Mouse (Mus musculus) thymus, postnatal 10 days (tissue): Measurements from ENCODE around the gene Npr3.

Source experiments
- DNase-seq, 2 experiments: peaks; one replicate each; pipeline ENCODE4 v3.0.0; 2021; ENCODE audit warnings: low spot score in 2 of 2

Gene Npr3

DNA sequence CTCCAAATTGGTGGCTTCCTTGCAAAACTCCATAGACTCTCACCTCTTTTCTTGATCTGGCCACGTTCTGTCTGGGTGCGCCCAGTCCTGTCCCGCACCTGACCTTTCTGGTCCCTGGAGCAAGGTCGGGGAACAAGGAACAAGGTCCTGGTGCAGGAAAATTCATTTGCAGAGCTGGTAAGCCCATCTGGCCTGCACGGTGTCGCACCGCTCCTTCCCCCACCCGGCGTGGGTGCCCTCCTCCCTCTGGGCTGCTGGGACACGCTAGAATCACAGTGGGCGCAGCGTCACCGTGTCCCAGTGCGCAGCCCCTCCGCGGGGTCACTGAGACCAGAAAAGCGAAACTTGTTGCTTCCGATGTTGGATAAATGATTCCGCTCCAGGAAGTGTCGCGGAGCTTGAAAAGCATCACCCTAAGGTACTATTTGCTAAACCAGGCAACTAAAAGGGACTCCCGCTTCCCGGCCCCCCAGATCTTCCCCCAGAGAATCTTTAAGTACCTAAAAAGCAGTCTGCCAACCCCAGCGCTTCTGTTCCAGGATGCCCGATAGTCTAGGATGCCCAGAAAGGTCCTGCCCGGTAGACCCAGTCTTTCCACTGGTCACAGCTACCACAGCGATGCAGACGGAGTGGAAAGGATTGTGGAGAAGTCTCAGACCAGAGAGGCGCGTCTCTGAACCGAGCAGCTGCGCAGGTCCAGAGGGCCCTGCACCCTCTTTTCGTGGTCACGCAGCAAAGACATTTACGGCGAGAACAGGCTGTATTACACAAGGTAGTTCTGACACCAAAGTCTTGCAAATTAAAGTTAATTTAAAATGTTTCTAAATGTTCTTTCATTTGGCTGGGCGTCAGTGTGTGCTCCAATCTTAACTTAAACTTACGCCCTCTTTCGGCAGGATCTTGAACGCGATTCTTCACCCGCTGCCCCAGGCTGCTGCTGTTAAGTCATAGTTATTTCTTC lies at the start of gene Npr3:
TSS of gene Npr3 (minus strand) at position 717 of the 961 bp plus-strand sequence.
- DNase-seq = no peak

DNA sequence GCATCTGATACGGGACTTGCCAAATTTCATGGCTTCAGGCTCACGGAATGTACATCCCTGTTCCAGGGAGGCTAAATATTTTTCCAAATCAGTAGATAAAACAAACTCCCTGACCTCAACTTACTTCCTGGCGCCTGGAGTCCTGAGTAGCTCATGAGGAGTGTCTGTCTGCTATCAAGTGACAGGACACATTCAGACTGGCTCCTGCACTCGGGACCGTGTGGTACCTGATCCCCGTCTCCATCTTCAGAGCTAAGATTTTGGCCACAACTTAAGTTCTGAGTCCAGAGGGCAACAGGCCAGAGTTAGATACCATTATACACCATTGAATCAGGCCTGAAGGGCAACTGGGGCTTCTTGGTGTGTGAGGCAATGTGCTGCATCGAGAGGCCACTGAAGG lies 49.0 kb upstream of the Npr3 start:
- DNase-seq = no peak

DNA sequence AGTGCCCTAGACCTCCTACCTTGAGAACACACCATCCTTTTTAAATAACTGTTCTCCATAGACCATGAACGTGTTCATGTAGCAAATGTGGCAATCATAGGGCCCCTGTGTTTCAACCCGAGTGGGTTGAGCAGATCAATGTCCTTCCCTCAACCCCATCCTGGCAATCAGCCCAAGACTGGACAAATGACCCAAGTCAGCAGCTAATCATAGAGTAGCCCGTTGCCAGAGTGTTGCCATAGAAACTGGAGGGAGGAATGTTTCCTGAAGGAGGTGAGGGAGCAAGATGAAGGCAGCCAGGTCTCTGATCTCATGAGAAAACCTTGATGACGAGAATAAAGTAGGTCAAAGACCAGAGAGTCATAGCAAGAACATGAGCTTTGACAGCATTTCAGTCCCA lies 47.1 kb upstream of the Npr3 start:
- DNase-seq = no peak

DNA sequence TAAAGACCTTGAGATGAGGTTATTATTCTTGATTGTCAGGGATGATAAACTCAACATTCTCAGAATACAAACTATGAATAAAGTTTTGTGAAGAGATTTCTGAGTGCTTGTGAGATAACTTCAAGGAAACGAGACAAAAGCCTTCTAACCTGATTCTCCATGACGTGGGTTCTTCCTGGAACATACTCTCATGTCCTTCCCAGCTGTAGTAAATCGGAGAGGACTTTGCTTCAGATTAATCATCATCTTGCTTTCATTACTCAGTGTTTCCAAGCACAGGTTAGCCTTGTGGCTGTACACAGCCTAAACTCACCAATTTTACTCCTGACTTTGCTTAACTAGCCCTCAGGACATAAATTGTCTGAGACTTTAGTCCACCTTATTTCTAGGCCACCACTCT lies 45.1 kb upstream of the Npr3 start:
- no peak for DNase-seq

DNA sequence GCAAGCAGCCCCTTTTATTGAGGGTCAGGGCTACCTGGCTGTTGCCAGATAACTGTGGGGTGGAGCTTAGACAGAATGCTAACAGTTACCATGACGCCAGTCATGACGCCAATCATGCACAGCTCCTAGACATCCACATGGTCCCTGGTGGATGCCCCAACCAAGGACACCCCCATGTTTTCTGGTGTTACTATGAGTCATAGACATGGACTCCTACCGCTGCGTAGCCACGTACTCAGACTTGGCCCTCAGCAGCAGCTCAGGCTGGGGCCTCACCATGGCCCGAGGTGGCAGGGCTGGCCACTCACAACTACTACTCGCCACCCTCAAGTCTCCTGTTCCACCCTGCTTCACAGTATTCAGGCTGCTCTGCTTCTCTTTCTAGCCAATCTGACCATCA lies 44.1 kb upstream of the Npr3 start:
- DNase-seq = no peak

DNA sequence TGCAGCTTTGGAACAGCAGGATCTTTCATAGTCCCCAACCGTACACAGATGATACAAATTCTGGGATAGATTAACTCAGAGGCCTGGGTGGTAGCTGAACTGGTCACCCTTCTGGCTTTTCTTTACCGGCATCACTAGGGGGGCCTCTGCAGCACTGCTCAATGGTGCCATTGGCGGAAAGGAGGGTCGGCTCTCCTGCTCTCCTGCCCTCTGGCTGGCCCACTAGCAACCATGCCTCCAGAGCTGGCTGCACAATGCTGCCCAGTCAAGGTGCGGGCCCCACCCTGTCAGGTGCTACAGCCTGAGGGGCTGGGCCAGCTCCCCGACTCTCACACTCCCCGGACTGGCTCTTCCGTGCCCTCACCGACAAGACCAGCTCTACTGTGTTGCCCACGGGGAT lies 43.1 kb upstream of the Npr3 start:
- DNase-seq = no peak

DNA sequence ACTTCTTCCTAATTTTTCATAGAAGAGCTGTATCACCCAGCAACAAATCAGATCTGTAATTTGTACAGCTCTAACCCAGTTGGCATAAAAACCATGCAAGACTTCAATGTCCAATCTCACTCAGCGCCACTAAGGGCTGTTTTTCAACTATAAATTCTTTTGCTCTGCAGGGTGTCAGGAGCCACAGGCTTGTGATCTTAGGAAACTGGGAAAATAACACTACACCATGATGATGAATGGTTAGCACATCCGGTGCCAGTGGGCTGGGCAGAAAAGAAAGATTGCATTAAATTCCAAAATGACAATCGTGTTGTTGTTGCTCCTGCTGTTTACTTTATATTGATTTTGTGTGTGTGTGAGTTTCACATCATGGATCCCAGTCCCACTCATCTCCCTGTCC lies 42.4 kb upstream of the Npr3 start:
- DNase-seq = no peak

DNA sequence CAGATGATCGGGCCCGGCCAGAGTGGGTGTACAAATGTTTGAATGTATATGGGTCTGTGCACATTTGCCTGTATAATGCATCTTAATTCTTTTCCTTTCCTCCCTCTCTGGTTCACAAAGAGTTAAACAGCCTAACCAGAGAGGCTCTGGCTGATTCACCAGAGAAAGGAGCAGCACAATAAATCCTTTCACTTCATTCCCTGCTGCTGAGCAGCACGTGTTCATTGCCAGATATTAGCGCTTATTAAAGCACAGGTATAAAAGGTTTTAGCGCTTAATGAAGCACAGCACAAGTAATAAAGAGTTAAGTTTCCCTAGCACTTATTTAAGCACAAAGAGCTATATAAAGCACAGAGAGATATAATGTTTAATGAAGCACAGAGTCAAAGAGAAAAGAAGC lies 33.8 kb upstream of the Npr3 start:
- no peak for DNase-seq

DNA sequence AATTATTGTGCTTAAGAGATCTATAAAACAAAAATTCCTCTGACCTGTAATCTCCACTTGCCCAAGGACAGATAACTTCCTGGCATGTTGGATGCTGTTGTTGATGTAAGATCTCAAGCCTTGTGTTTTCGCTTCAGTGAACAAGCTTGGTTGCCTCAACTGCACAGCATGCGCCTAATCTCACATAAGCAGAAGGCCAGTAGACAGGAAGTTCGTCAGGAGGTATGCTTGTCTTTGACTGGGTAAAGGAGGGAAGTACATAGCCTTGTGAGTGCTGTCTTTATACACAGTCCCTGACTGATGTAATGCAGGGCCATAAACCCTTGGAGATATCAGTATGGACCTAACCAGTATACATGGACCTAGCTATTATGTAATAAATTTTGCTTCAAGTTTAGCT lies 20.7 kb upstream of the Npr3 start:
- no peak for DNase-seq

DNA sequence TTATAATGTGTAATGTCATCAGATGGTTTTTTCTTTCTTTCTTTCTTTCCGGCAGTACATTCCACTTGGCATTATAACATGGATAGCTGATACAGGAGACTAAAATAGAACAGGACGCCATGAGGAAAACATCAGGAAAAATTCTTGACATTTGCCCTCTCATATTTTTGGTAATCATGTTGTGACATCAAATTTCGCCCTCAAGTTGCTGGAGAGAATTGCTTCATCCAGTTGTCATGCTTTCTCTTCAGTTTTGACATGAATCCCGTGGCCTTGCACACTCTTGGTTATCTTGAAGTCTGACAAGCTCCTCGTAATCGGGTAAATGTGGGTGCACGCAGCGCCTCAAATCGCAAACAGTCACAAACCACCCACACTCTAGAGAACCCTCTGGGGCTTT lies 7.0 kb upstream of the Npr3 start:
- DNase-seq = no peak

DNA sequence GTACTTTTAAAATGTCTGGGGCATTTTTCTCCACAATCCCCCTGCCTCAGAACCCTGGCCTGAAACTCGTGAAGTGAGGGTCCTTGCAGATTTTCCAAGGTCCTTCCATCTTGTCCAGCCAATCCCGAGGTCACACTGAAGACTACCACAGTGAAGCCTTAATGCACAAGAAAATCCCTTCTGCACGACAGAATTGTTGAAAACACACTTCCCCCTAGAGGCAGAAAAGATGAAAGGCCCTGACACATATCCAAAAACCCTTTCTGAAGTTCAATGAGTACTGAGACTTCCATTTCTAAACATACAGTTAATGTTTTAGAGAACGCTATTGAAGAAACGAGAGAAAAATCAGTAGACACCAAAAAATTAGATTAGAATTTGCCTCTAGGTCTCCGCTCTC lies 2.8 kb upstream of the Npr3 start:
- no peak for DNase-seq

DNA sequence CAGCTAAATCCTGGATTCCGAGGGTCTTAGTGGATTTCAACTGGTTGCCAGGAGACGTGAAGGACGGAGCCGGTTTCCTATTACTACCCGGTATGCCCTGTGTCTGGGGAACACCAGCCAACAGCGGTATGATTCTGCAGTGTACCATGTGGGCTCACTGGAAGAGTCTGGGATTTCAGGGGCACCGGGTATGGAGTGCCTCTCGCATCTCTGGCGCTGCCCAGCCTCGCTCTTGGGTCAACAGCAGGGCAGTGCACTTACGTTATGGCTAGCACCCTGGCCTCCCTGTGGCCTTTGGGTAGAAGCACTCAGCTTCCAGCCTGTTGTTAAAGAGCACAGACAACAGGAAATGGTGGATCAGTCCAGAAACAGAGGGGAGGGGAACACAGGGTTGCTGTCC lies 1.1 kb upstream of the Npr3 start:
- DNase-seq = no peak

DNA sequence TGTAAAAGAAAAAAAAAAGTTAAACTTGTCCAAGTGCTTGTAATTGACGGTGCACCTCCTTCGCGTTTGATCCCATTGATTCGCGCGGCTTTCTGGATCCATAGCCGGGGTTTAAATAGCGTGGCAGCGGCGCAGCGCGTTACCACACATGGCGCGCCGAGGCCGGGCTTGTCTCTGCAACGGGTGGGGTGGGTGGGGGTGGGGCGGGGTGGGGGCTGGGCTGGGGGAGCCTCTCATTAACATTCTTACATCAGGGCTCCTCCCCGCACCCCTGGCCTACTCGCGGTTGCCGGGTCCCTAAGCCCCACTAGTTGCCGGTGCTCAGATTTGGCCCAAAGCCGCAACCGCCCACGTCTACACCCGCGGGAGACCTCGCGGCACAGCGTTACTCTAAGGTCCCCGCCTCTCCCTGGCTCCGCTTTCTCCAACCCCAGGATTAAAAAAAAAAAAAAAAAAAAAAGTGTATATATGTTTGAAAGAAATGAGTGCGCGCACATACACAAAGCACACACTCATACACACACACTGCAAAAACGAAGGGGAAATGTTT lies 991 bp downstream of the Npr3 start:
- DNase-seq = no peak

DNA sequence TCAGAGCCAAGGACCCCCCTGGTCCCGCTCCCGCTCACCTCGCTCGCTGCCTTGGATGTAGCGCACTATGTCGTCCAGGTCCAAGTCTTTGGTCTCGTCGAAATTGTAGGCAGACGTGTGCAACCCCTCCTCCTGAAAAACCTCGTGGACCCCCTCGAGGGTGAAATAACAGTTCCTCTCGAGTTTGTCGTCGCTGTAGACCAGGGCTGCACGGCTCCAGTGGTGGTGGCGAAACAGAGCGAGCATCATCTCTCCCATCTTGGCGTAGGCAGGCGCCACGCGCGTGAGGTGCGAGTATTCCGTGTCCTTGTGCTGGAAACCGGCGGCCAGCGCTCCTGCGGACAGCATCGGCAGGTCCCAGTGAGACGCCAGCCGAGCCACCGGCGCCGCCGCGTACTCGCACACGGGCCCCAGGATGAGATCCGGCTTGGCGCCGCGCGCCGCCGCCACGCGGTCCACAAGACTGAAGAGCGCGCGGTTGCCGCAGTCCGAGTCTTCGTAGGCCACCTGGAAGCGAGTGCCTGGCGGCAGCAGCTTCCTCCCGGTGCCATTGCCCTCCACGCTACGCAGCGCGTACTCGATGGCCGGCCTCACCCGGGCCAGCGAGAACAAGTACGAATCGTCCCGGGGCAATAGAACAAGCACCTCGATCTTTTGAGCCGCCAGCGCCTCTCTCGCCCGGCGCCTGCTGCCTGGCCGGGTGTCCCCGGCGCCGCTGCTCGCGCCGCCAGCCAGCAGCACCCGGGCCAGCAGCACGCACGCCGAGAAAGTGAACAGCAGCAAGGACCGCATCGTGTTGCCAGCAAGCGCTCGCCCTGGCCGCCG lies 2.0 kb downstream of the Npr3 start:
- DNase-seq = no peak

DNA sequence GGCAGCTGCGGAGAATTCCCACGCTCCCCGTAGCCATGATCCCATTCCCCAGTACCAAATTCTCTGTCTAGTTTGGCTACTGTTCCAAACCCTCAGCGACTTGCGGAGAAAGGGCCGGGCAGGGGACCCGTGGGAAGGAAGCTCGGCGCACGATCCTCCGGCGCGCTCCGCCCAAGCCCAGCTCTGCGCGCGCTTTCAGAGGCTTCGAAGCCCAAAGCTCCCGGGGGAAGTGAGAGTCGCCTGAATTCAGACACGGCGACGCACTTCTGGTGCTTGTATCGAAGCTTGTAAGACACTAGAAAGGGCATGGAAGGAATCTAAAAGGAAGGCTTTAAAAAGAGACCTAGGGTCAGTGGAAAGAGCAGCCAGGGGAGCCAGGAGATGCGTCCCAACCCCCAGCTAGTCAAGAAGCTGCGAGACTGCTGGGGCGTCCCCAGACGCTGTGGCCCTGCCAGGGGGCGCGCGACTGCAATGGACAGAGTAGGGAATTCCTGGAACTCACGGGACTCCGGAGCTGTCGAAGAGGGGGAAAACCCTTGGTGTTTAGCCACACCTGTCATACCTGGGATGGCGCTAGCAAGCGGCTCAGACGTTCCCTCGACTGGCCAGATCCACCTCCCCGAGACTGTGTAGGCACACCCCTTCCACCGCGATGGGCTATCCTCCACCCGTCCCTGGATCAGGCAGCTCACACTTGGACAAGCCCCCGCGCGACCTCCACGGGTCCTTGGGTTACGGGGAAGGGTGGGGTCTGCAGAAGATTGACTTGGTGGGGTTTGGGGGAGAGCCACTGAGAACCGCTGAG lies 2.8 kb downstream of the Npr3 start:
- no peak for DNase-seq

DNA sequence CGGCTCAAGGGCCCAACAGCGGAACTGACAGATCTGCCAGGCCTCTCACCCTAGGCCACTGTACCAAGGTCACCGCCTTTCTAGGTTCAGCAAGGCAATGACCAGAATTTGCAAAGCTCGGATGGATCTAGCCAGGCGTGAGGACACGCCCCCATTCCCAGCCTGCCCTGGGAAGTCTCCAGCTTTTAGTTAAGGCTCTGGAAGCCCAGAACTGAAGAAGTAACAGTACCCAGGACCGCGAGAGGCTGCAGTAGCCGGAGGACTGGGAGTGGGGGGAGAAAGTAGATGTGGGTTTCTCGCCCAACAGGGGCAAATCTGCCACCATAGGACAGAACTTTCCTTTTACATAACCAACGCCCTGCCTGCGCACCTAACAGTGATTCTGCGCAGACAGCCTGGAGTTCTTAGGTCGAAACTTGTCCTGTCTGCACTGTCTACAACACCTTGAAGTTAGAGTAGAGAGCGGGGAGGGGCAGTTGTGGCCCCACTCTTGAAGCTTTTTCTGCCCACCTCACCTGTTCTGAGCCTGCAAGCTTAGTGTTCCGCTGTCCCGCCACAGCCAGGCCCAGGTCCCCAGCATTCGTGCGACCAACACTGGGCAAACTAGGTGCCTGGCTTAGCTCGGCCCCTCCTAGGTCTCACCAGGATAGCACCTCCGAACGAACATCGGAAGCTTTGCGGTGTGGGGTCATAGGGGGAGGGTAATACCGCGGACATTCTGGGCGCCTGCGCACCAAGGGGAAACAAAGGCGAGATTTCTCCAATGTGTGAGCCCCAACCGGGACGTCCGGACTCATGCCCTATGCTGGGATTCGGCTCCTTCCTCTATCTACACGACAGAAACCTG lies 3.7 kb downstream of the Npr3 start:
- DNase-seq = no peak

DNA sequence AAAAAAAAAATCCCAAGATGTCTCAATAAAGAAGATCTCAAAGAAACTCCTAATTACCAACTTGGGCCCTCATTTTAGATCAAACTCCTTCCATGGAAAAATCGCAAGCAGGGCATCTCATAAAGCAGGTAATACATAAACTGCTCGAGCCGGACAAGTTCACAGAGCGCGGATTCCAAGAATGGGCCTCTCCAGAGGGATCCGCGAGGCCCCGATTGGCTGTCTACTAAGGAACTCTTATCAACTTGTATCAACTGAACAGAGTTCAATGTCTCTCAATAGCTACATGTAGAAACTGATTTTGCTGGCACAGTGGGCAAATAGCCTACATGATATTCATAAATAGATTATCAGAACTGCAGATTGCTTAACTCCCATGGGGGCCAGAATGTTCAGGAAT lies 9.5 kb downstream of the Npr3 start:
- no peak for DNase-seq

DNA sequence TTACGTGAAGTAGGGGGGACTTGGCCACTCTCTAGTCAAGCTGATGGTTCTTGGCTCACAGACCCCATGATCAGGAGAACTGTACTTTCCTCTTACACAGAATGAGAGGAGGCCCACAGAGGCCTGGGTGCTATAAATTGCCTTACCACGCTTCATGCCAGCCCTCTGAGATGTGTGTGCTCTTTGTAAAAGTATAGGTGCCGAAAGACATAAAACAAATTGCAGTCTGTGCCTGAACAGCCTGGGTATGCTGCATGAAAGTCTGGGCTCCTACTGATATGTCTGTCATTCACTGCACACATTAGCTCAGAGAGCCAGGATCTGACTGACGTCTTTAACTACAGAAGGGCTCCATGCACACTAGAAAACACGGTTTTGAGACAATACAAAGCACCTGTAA lies 9.9 kb downstream of the Npr3 start:
- DNase-seq = no peak

DNA sequence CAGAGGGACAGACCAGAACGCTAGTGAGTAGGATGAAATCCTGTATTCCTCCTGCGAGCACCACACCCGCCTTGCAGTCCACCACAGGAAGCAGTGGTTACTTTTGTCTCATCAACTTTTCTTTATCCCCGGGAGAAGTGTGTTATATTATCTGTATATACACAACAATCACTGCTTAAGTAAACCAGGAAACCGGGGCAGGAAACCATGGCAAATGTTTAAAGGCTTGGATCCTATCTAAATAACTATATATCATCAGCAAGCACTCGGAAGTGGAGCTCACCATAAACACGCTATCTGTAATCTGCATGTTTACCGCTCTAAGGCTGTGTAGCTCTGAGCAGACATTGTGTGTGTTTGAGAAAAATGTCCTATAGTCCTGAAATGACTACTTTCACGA lies 13.1 kb downstream of the Npr3 start:
- no peak for DNase-seq

DNA sequence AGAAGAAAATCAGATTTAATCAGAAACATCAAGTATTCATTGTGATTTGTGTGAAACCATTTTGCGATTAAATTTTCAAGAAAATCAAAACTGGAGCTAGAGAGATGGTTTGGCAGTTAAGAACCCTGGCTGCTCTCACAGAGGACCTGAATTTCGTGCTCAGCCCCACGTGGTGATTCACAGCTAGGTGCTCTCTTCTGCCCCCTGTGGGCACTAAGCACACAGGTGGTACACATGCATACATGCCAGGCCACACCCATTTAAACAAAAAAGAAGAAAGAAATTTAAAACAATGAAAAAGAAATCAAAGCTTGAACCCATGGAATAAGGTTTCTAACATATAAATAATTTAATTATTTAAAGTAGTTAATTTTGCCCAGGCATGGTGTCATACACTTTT lies 15.7 kb downstream of the Npr3 start:
- no peak for DNase-seq
